Mouse (Mus musculus) midbrain, postnatal 0 days (tissue): Measurements from ENCODE around the gene C1rl. TPM values are rescaled to one million over a fixed set of nuclear protein-coding genes. Genes with fewer than 3 reads are reported as not detected.
A peak's percentile ranks its signal among the peaks of the same experiment; 100 is the strongest.

Experiments
- ATAC-seq: fragments of 200-750 bp; cut with Nextera tagmentation; 2 replicates; pipeline ENCODE4 v1.8.0; 2017; ENCODE audit warnings: moderate number of reproducible peaks, mild to moderate bottlenecking, moderate TSS enrichment, moderate library complexity; ENCODE audit not compliant: low FRiP score
- DNase-seq: peaks from one replicate; pipeline ENCODE4 v3.0.0-alpha.2; 2015; ENCODE audit warnings: low spot score
- H3K27ac ChIP-seq: fragments of 300-500 bp; sonication (generic); 2 replicates; pipeline ENCODE4 v1.5.1; 2014; ENCODE audit warnings: low read depth, mild to moderate bottlenecking, low read length, mixed read lengths
- H3K27me3 ChIP-seq: fragments of 300-500 bp; sonication (generic); 2 replicates; pipeline ENCODE4 v1.6.1; 2014; ENCODE audit warnings: low read length, control low read depth, mixed read lengths; ENCODE audit not compliant: insufficient read depth
- H3K36me3 ChIP-seq: fragments of 300-500 bp; sonication (generic); 2 replicates; pipeline ENCODE4 v1.6.1; 2014; ENCODE audit warnings: low read length, control low read depth, mixed read lengths; ENCODE audit not compliant: insufficient read depth
- H3K4me1 ChIP-seq: fragments of 300-500 bp; sonication (generic); 2 replicates; pipeline ENCODE4 v1.6.1; 2014; ENCODE audit warnings: mild to moderate bottlenecking, control low read depth, antibody characterized with exemption, low read length, mixed read lengths; ENCODE audit not compliant: insufficient read depth
- H3K4me2 ChIP-seq: fragments of 300-500 bp; sonication (generic); 2 replicates; pipeline ENCODE4 v1.6.1; 2014; ENCODE audit warnings: low read depth, mild to moderate bottlenecking, low read length, mixed read lengths; ENCODE audit not compliant: poor library complexity, severe bottlenecking
- H3K4me3 ChIP-seq: fragments of 300-500 bp; sonication (generic); 2 replicates; pipeline ENCODE4 v1.5.1; 2014; ENCODE audit warnings: low read depth, mild to moderate bottlenecking, low read length, moderate library complexity
- H3K9ac ChIP-seq: fragments of 300-500 bp; sonication (generic); replicated peaks from 2 replicates; pipeline ENCODE4 v1.6.1; 2014; ENCODE audit warnings: mild to moderate bottlenecking, low read length, moderate library complexity, mixed read lengths; ENCODE audit not compliant: poor library complexity, severe bottlenecking
- H3K9me3 ChIP-seq: fragments of 300-500 bp; sonication (generic); 2 replicates; pipeline ENCODE4 v1.6.1; 2016; ENCODE audit warnings: low read length, control low read depth
- CTCF ChIP-seq: IDR thresholded peaks from 2 replicates; pipeline ENCODE4 v1.5.1; 2016; ENCODE audit warnings: antibody characterized with exemption, mild to moderate bottlenecking
- WGBS: fragments of 180-500 bp; shearing (Covaris S2); extraction: QIAGEN DNeasy Blood & Tissue Kit; methylation state at CpG from one replicate; pipeline ENCODE4 v1.1.7; 2014; 5-methylcytosine and 5-hydroxymethylcytosine counted together
- polyA plus RNA-seq: library from polyadenylated mRNA; unstranded; fragments of >200 nt; fragmentation: Nextera tagmentation; extraction: Ambion mirVana; gene quantifications from 2 replicates; pipeline ENCODE4 v1.2.1, GENCODE M21; 2015
- total RNA-seq: library from RNA; depleted of rRNA; stranded (reverse); fragments of >200 nt; gene quantifications from 2 replicates; pipeline ENCODE4 v1.2.3, GENCODE M21; 2014; rRNA removed

The C1rl gene
- total RNA-seq (0.19 TPM in 1 of 2 replicates, not detected in the other), polyA plus RNA-seq (0.16 and 0.35 TPM in 2 replicates)

DNA sequence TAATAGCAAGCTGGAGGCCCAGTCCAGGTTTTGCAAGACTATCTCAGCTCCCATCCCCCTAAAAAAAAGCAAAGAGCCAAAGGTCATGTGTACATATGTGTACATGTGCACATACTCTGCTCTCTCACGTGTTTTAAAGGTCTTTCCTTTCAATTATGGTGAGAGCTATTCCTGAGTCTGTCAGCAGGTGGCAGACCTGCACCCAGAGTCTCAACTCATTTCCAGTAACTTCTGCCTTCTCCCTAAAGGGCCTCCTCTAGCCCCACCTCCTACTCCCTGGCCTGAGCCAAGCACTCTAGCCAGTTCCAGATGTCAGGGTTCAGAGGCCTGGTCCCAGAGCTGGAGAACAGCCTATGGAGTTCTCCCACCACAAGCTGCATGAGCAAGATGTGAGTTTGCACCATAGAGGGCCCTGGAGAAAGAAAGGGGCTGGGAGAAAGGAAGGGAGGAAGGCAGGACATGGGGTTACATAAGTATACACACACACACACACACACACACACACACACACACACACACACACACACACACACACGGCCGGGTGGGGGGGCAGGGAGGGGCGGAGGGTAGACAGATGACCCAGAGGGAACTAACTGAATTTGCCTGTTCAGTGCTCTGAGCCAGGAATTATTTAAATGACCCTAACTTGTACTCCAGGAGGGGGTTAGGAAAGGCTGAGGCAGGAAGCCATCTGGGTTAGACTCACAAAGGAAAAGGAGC lies at the start of gene C1rl:
Gene C1rl, plus strand, starts transcription at position 272 of the 720 bp plus-strand sequence.
- 52% methylated on average over 2 of the region's 4 CpGs for WGBS
- Histone ChIP-seq H3K4me2 (no peak within 1 kb of the TSS), H3K9me3 (no peaks in the 10 kb centered on the region), H3K27me3 (no peaks in the 10 kb centered on the region), H3K4me1 (no peaks in the 10 kb centered on the region), H3K9ac (no peak within 1 kb of the TSS), H3K27ac (no peak within 1 kb of the TSS), H3K36me3 (no peaks in the 10 kb centered on the region), H3K4me3 (no peak within 1 kb of the TSS)
- 0 out of 2 replicates have a peak, but pooled peaks have one; percentile 31 for ATAC-seq
- peak; percentile 68 for DNase-seq
- TF ChIP-seq CTCF = peak; percentile 80

DNA sequence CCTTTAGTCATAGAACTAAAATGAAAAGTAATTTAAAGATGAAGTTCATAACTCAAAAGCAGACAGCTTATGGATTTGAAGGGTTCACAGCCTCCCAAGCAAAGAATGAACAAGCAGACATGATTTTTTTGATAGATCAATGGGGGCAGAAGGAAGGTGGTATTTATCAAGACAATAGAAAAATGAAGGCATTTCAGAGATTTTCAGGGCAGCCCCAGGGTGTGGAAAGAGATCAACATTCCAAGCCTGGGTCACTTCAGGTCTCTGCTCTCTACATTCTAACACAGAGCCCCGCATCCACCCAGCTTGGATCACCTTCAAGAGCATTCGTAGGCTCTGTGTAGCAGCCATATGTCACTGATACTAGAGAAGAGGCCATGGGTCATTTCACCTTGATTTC lies 49.6 kb upstream of the C1rl start:
- DNase-seq (no peak), ATAC-seq (no peak)
- Histone ChIP-seq H3K36me3 (peaks cover 26% of the 10 kb centered on the region), H3K9ac (no peak overlapping the region), H3K4me1 (no peaks in the 10 kb centered on the region), H3K9me3 (no peaks in the 10 kb centered on the region), H3K4me3 (no peak overlapping the region), H3K4me2 (no peak overlapping the region), H3K27me3 (no peaks in the 10 kb centered on the region), H3K27ac (no peak overlapping the region)
- TF ChIP-seq CTCF = no peak
- WGBS = 92% methylated on average over 2 of the region's 2 CpGs

DNA sequence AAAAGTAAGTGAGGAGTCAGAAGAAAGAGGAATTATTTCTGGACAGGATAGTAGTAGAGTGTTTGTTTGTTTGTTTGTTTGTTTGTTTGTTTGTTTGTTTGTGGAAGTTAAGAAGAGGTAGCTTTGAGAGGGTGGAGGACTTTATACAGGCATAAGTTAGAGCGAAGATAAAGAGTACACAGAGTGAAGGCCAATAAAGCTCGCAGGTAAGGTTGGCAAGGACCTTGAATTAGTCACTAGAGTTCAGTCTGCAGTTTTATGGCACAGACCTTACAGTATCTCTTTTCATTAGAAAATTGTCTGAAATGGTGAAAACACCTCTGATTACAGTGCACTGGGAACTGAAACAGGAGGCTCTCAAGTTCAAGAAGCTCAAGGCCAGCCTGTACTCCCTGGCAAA lies 46.9 kb upstream of the C1rl start:
- Histone ChIP-seq H3K9ac (no peak overlapping the region), H3K4me1 (no peaks in the 10 kb centered on the region), H3K4me3 (no peak overlapping the region), H3K9me3 (no peaks in the 10 kb centered on the region), H3K27ac (no peak overlapping the region), H3K27me3 (no peaks in the 10 kb centered on the region), H3K36me3 (peaks cover 35% of the 10 kb centered on the region), H3K4me2 (no peak overlapping the region)
- WGBS = 100% methylated on average over 2 of the region's 2 CpGs
- TF ChIP-seq CTCF = no peak
- no peak for ATAC-seq
- DNase-seq = no peak

DNA sequence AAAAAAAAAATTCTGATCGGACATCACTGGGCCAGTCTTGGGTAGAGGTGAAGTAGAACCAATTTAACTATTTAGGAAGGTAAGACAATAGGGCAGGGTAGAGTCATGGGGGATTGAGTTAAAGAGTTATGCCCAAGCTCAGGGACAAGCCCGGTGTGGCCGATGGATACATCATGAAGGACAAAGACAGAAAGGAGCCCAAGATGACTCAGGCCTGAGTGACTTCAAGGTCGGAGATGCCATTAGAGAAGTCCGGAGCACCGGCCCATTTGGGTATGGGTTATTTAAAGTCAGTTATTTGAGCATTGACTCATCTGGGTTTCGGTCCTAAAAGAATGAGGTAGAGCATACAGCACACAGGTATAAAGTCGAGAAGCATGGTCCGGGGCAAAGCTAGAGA lies 46.5 kb upstream of the C1rl start:
- H3K4me3 ChIP-seq = no peak overlapping the region
- 94% methylated on average over 9 of the region's 9 CpGs for WGBS
- no peak overlapping the region for H3K27ac ChIP-seq
- H3K9me3 ChIP-seq = no peaks in the 10 kb centered on the region
- H3K4me2 ChIP-seq = no peak overlapping the region
- DNase-seq (no peak), ATAC-seq (no peak)
- TF ChIP-seq CTCF = no peak
- no peak overlapping the region for H3K9ac ChIP-seq
- peaks cover 39% of the 10 kb centered on the region for H3K36me3 ChIP-seq
- H3K27me3 ChIP-seq = no peaks in the 10 kb centered on the region
- H3K4me1 ChIP-seq = no peaks in the 10 kb centered on the region

DNA sequence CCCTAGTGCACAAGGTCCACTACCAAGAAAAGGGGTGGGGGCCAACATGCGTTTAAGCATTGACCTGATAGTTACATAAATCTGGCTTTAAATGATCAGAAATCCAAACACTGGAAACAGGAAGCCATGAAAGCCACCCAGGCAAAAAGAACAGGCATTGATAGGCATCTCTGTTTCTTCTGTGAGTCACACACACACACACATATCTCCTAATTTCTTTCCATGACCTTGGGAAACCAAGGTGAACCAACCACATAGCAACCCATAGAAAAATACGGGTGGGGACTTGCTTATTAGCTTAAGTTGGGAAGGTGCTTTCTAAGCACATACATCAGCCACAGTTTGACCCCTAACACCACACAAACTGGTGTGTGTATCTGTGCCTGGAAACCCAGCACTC lies 45.6 kb upstream of the C1rl start:
- Histone ChIP-seq H3K27me3 (no peaks in the 10 kb centered on the region), H3K27ac (no peak overlapping the region), H3K9me3 (no peaks in the 10 kb centered on the region), H3K9ac (no peak overlapping the region), H3K36me3 (peaks cover 41% of the 10 kb centered on the region), H3K4me2 (no peak overlapping the region), H3K4me1 (no peaks in the 10 kb centered on the region), H3K4me3 (no peak overlapping the region)
- TF ChIP-seq CTCF = no peak
- 82% methylated on average over 2 of the region's 2 CpGs for WGBS
- no peak for DNase-seq
- no peak for ATAC-seq

DNA sequence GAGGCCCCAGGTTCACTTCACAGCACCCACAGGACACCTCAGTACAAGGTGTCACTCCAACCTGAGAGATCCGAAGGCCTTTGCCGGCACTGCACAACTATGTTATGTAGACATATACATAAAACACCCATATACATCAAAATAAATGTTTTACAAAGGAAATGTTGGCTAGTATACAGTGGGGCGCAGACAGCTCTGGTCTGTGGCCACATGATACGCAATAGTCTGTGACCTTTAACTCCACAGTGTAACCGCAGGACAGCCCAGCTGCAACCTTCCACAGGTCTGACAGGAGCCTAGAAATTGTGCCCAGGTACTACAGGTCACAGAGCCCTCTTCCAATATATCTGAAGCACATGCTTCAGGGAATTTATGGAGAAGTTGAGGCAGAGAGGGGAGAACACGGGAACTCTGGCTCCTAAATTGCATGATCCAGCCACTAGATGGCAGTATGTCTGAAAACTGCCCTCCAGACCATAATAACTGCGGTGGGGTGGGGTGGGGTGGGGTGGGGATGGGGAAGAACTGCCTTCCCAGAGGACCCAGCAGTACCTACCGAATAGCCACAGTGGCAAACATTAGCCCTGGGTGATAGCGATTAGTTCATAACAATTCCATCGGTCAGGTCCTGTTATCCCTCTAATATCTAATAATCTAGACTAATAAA lies 44.6 kb upstream of the C1rl start:
- DNase-seq (no peak), ATAC-seq (0 out of 2 replicates have a peak, but pooled peaks have one; percentile 29)
- no peak overlapping the region for H3K9ac ChIP-seq
- no peaks in the 10 kb centered on the region for H3K4me1 ChIP-seq
- no peaks in the 10 kb centered on the region for H3K9me3 ChIP-seq
- H3K4me3 ChIP-seq = no peak overlapping the region
- no peaks in the 10 kb centered on the region for H3K27me3 ChIP-seq
- H3K4me2 ChIP-seq = no peak overlapping the region
- H3K27ac ChIP-seq = no peak overlapping the region
- TF ChIP-seq CTCF = peak; percentile 54
- peaks cover 45% of the 10 kb centered on the region for H3K36me3 ChIP-seq
- 75% methylated on average over 10 of the region's 10 CpGs for WGBS
